Mouse (Mus musculus): ENCODE data around the gene Ahnak2. TPM values are rescaled to one million over a fixed set of nuclear protein-coding genes. Genes with fewer than 3 reads are reported as not detected.

The Ahnak2 gene
- polyA plus RNA-seq, 1 experiment from 2014 or later: 3.7 TPM

DNA sequence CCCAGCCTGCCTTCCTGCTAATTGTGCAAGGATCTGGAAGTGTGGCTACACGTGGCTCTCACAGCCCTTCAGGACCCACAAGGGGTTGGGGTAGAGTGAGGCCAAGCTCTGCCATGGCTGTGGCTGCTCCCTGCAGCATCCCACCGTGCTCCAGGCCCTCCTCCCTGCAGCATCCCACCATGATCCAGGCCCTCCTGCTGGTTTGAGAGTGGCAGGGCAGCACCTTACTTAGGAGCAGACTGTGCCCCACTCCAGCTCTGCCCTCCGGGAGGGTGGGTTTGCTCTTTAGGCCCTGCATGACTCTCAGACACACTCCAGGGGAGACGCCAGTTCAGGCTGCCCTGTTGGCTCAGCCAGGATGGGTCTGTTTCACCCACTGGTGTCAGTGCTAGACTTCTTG lies 32.1 kb downstream of the Ahnak2 start:
- Histone ChIP-seq H3K9ac (ENCODE audit: low read depth, low read length) (no peak overlapping the region), H3K9me3 (ENCODE audit: control insufficient read depth, low read length) (no peaks in the 10 kb centered on the region), H3K36me3 (ENCODE audit: control insufficient read depth, insufficient read depth, low read length) (no peaks in the 10 kb centered on the region), H3K4me2 (ENCODE audit: low read length) (no peak overlapping the region), H3K27me3 (replicated peaks; ENCODE audit: control insufficient read depth, insufficient read depth, low read length) (no peaks in the 10 kb centered on the region), H3K27ac (ENCODE audit: low read depth, low read length) (no peak overlapping the region), H3K4me3 (ENCODE audit: low read length) (no peak overlapping the region), H3K4me1 (ENCODE audit: control insufficient read depth, insufficient read depth, low read depth, low read length) (no peaks in the 10 kb centered on the region)
- ATAC-seq: no peak
- 70% methylated on average over 4 of the region's 4 CpGs for WGBS

DNA sequence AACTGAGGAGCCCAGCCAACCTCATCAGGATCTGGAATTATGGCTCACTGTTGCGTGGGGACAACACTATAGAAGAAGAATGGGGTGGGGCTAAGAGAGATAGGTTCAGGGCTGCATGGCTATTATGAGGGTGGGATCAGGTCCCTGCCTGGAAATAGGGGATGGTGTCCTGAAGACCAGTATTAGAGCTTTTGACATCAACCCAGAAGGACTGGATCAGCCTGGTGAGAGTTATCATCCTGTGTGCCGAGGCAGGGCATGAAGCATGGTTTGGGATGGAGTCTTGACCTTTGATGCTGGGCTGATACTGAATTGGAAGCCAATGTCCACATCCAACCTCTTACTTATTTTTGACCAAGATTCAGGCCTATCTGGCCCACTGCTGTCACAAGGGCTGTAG lies 32.7 kb downstream of the Ahnak2 start:
- no peak overlapping the region for H3K9ac ChIP-seq (ENCODE audit: low read depth, low read length)
- no peak overlapping the region for H3K4me2 ChIP-seq (ENCODE audit: low read length)
- no peaks in the 10 kb centered on the region for H3K36me3 ChIP-seq (ENCODE audit: control insufficient read depth, insufficient read depth, low read length)
- no peaks in the 10 kb centered on the region for H3K27me3 ChIP-seq (replicated peaks; ENCODE audit: control insufficient read depth, insufficient read depth, low read length)
- no peak overlapping the region for H3K27ac ChIP-seq (ENCODE audit: low read depth, low read length)
- no peaks in the 10 kb centered on the region for H3K4me1 ChIP-seq (ENCODE audit: control insufficient read depth, insufficient read depth, low read depth, low read length)
- ATAC-seq: no peak
- H3K4me3 ChIP-seq (ENCODE audit: low read length): no peak overlapping the region
- no peaks in the 10 kb centered on the region for H3K9me3 ChIP-seq (ENCODE audit: control insufficient read depth, low read length)
- 79% methylated on average over 2 of the region's 2 CpGs for WGBS

DNA sequence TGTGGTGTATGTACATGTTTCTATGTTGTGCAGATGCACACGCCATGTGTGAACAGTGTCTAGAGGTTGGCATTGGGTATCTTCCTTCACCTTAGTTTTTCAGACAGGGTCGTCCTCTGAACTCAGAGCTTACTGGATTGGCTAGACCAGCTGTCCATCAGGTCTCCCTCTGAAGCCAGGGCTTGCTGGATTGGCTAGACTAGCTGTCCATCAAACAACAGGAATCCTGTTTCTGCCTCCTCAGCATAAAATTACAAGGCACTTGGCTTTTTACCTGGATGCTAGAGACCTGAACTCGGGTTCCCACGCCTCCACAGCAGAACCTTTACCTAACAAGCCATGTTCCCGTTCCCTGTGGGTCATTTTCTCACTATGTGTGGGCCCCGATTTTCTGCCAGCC lies 33.4 kb downstream of the Ahnak2 start:
- Histone ChIP-seq H3K9ac (ENCODE audit: low read depth, low read length) (no peak overlapping the region), H3K4me3 (ENCODE audit: low read length) (no peak overlapping the region), H3K27ac (ENCODE audit: low read depth, low read length) (no peak overlapping the region), H3K4me1 (ENCODE audit: control insufficient read depth, insufficient read depth, low read depth, low read length) (no peaks in the 10 kb centered on the region), H3K27me3 (replicated peaks; ENCODE audit: control insufficient read depth, insufficient read depth, low read length) (no peaks in the 10 kb centered on the region), H3K36me3 (ENCODE audit: control insufficient read depth, insufficient read depth, low read length) (no peaks in the 10 kb centered on the region), H3K4me2 (ENCODE audit: low read length) (no peak overlapping the region), H3K9me3 (ENCODE audit: control insufficient read depth, low read length) (no peaks in the 10 kb centered on the region)
- 90% methylated on average over 6 of the region's 6 CpGs for WGBS
- ATAC-seq: no peak

DNA sequence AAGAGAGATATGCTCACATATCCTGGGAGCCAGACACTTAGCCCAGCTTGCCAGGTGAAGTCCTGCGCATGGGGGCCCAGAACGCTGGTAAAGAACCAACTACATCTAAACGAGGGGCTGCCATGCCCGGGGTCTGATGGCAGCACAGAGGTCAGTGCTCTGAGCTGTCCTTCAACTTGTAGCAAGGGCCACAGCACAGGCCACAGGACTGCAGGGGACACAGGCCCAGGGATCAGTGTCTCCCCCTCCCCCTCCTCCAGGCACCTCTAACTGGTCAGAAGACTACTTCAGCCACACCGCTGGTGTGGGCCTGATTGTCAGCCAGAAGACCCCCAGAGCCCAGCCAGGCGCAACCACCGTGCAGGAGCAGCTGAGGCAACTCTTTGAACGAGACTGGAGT lies 34.3 kb downstream of the Ahnak2 start:
- 83% methylated on average over 8 of the region's 8 CpGs for WGBS
- no peak overlapping the region for H3K27ac ChIP-seq (ENCODE audit: low read depth, low read length)
- no peaks in the 10 kb centered on the region for H3K36me3 ChIP-seq (ENCODE audit: control insufficient read depth, insufficient read depth, low read length)
- H3K4me1 ChIP-seq (ENCODE audit: control insufficient read depth, insufficient read depth, low read depth, low read length): no peaks in the 10 kb centered on the region
- H3K27me3 ChIP-seq (replicated peaks; ENCODE audit: control insufficient read depth, insufficient read depth, low read length): no peaks in the 10 kb centered on the region
- ATAC-seq: no peak
- no peak overlapping the region for H3K9ac ChIP-seq (ENCODE audit: low read depth, low read length)
- H3K4me3 ChIP-seq (ENCODE audit: low read length): no peak overlapping the region
- H3K4me2 ChIP-seq (ENCODE audit: low read length): no peak overlapping the region
- no peaks in the 10 kb centered on the region for H3K9me3 ChIP-seq (ENCODE audit: control insufficient read depth, low read length)

DNA sequence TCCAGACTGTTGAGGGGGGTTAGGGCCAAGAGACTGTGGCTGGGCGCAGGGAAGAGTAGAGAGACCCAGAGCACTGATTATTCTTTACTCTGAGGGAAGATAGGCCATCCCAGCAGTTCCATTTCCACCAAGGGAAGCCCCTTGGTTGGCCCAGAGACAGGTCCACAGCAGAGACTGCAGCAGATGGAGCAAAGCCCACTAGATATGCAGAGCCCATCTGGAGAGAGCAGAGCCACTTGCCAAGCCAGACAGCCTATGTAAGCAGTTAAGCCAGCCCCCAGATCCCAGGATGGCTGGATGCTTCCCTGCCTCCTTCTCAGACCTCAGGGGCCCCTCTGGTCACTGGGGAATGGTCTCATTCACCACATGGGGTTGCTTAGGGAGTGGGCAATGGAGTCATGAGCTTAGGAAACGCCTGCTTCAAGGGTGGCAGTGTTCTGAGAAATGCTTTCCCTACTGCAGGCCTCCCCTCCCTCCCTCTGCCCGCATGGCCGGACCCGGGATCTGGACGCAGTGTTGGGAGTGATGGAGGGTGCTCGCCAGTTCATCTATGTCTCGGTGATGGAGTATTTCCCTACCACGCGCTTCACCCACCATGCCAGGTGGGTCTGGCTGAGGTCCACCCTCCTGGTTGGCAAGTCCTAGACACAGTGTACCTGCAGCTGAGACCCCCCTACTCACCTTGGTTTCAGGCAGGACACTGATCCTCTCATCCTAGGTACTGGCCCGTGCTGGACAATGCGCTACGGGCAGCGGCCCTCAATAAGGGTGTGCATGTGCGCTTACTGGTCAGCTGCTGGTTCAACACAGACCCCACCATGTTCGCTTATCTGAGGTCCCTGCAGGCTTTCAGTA lies 35.2 kb downstream of the Ahnak2 start:
- 89% methylated on average over 16 of the region's 16 CpGs for WGBS
- Histone ChIP-seq H3K9ac (ENCODE audit: low read depth, low read length) (no peak overlapping the region), H3K4me1 (ENCODE audit: control insufficient read depth, insufficient read depth, low read depth, low read length) (no peaks in the 10 kb centered on the region), H3K27me3 (replicated peaks; ENCODE audit: control insufficient read depth, insufficient read depth, low read length) (no peaks in the 10 kb centered on the region), H3K27ac (ENCODE audit: low read depth, low read length) (no peak overlapping the region), H3K36me3 (ENCODE audit: control insufficient read depth, insufficient read depth, low read length) (no peaks in the 10 kb centered on the region), H3K9me3 (ENCODE audit: control insufficient read depth, low read length) (no peaks in the 10 kb centered on the region), H3K4me3 (ENCODE audit: low read length) (no peak overlapping the region), H3K4me2 (ENCODE audit: low read length) (no peak overlapping the region)
- ATAC-seq: no peak

DNA sequence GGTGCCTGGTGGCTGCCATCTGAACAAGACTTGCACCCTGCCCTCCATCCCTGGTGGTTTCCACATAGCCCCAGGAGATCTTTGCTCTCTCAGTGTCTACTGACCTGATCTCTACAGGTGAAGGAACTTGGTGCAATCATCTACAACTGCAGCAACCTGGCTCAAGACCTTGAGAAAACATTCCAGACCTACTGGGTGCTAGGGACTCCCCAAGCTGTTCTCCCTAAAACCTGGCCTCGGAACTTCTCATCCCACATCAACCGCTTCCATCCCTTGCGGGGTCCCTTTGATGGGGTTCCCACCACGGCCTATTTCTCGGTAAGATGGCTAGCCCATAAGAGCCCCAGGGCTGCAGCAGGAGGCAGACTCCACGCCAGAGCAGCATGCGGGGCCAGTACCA lies 35.9 kb downstream of the Ahnak2 start:
- ATAC-seq: no peak
- no peak overlapping the region for H3K9ac ChIP-seq (ENCODE audit: low read depth, low read length)
- no peak overlapping the region for H3K4me3 ChIP-seq (ENCODE audit: low read length)
- no peak overlapping the region for H3K27ac ChIP-seq (ENCODE audit: low read depth, low read length)
- WGBS: 93% methylated on average over 7 of the region's 7 CpGs
- H3K9me3 ChIP-seq (ENCODE audit: control insufficient read depth, low read length): no peaks in the 10 kb centered on the region
- no peaks in the 10 kb centered on the region for H3K4me1 ChIP-seq (ENCODE audit: control insufficient read depth, insufficient read depth, low read depth, low read length)
- H3K27me3 ChIP-seq (replicated peaks; ENCODE audit: control insufficient read depth, insufficient read depth, low read length): no peaks in the 10 kb centered on the region
- H3K4me2 ChIP-seq (ENCODE audit: low read length): no peak overlapping the region
- H3K36me3 ChIP-seq (ENCODE audit: control insufficient read depth, insufficient read depth, low read length): no peaks in the 10 kb centered on the region

DNA sequence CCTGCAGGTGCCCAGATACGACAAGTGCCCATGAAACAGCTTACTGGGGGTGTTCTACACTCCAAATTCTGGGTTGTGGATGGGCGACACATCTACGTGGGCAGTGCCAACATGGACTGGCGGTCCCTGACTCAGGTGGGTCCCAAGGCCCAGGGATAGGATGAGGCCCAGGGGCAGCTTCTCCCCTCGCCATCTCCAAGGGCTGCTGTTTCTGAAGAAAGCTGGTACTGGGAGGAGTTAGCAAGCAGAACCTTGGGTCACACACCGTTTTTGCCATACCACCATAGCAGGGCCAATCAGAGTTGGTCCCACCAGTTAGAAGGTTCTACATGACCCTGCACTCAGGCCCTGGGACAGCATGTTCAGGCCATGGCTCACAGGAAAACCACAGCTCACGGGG lies 37.5 kb downstream of the Ahnak2 start:
- Histone ChIP-seq H3K4me1 (ENCODE audit: control insufficient read depth, insufficient read depth, low read depth, low read length) (no peaks in the 10 kb centered on the region), H3K4me2 (ENCODE audit: low read length) (no peak overlapping the region), H3K4me3 (ENCODE audit: low read length) (no peak overlapping the region), H3K36me3 (ENCODE audit: control insufficient read depth, insufficient read depth, low read length) (no peaks in the 10 kb centered on the region), H3K9me3 (ENCODE audit: control insufficient read depth, low read length) (no peaks in the 10 kb centered on the region), H3K27ac (ENCODE audit: low read depth, low read length) (no peak overlapping the region), H3K9ac (ENCODE audit: low read depth, low read length) (no peak overlapping the region), H3K27me3 (replicated peaks; ENCODE audit: control insufficient read depth, insufficient read depth, low read length) (no peaks in the 10 kb centered on the region)
- ATAC-seq: no peak
- WGBS: 93% methylated on average over 7 of the region's 7 CpGs

DNA sequence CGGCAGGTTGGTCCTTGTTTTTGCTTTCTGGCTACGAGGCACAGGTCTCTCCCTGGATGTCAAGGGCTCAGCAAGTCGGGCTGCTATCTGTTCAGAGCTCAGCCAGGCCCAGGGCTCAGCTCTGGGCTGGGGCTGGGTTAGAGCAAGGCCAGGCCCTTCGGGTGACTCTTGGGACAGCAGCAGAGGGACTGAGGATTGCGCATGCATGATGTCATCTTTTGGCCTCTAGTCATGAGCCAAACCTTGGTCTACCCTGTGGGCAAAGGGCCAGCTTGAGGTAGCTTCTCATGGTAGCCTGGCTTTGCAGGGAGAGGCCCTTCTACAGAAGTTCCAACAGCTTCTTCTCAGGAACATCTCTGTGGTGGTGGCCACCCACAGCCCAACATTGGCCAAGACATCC lies 38.3 kb downstream of the Ahnak2 start:
- ATAC-seq: no peak
- Histone ChIP-seq H3K4me2 (ENCODE audit: low read length) (no peak overlapping the region), H3K27me3 (replicated peaks; ENCODE audit: control insufficient read depth, insufficient read depth, low read length) (no peaks in the 10 kb centered on the region), H3K27ac (ENCODE audit: low read depth, low read length) (no peak overlapping the region), H3K4me1 (ENCODE audit: control insufficient read depth, insufficient read depth, low read depth, low read length) (no peaks in the 10 kb centered on the region), H3K9ac (ENCODE audit: low read depth, low read length) (no peak overlapping the region), H3K4me3 (ENCODE audit: low read length) (no peak overlapping the region), H3K36me3 (ENCODE audit: control insufficient read depth, insufficient read depth, low read length) (no peaks in the 10 kb centered on the region), H3K9me3 (ENCODE audit: control insufficient read depth, low read length) (no peaks in the 10 kb centered on the region)
- 82% methylated on average over 5 of the region's 5 CpGs for WGBS

DNA sequence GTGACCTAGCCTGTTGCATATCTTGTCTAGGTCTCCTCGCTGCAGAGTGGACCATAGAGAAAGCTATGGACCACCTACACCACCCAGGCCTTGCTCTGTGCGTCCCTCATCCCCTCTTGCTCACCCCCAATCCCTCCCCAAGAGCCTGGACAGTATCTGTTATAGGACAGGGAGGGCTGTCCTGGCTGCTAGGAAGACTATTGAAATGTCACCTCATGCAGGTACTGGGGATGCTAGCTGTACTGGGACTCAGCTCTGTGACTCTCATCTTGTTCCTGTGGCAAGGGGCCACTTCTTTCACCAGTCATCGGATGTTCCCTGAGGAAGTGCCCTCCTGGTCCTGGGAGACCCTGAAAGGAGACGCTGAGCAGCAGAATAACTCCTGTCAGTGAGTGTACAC lies 39.3 kb downstream of the Ahnak2 start:
- no peaks in the 10 kb centered on the region for H3K9me3 ChIP-seq (ENCODE audit: control insufficient read depth, low read length)
- no peaks in the 10 kb centered on the region for H3K36me3 ChIP-seq (ENCODE audit: control insufficient read depth, insufficient read depth, low read length)
- no peak overlapping the region for H3K4me2 ChIP-seq (ENCODE audit: low read length)
- no peaks in the 10 kb centered on the region for H3K4me1 ChIP-seq (ENCODE audit: control insufficient read depth, insufficient read depth, low read depth, low read length)
- no peak overlapping the region for H3K27ac ChIP-seq (ENCODE audit: low read depth, low read length)
- no peak overlapping the region for H3K4me3 ChIP-seq (ENCODE audit: low read length)
- ATAC-seq: no peak
- H3K27me3 ChIP-seq (replicated peaks; ENCODE audit: control insufficient read depth, insufficient read depth, low read length): no peaks in the 10 kb centered on the region
- H3K9ac ChIP-seq (ENCODE audit: low read depth, low read length): no peak overlapping the region
- WGBS: 87% methylated on average over 4 of the region's 4 CpGs

All from hindbrain, embryonic 16.5 days (tissue).